ENCODE assay signal across 9 mouse cellular contexts in the genomic region with DNA sequence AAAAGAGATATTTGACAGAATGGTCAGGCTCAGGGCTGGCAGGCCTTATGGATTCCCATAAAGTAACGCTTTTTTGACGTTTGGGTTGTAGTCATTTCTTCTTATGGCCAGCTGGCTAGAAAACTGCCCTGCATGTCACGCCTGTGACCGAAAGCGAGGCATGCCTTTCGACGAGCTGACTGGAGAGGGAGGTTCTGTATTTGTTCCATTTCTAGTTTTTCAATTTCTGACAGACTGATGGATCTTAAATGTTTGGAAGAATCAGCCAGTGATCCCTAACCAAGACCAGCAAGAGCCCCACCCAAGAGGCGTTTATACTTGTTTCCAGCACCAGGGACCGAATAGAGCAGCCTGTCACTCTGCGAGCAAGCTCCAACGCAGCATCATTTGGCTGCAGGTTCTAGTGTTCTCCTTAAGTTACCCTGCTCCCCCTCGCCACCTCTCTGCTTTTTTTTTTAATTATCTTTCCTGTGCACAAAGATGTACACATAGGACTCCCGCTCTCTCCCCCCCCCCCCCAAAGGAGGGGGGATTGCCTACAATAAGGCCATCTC.
DNase-seq lines count a peak whose midpoint lies in the region; ATAC-seq and TF ChIP-seq lines count a peak whose summit lies in the region.
"Had no signal": no experiment of that assay in that cellular context is flagged by ENCODE, and none has a peak within 500 bp of the region (broad histone marks: within the 10 kb centered on the region; RNA-seq: fewer than 3 reads in every experiment).

No protein-coding gene starts in this region.

- peaks cover 5% of the 10 kb centered on the region; the same call in 1 of the 2 replicates for H3K4me1 ChIP-seq in embryonic facial prominence, embryonic 14.5 days (ENCODE audit: control insufficient read depth, insufficient read depth, low read length)
- peaks cover 16% of the 10 kb centered on the region for H3K4me1 ChIP-seq in hindbrain, embryonic 10.5 days (replicated peaks)
- peaks cover 13% of the 10 kb centered on the region; the same call in 1 of the 2 replicates for H3K4me1 ChIP-seq in neural tube, embryonic 13.5 days (replicated peaks)

- H3K27me3 ChIP-seq in embryonic facial prominence, embryonic 14.5 days (replicated peaks; ENCODE audit: control insufficient read depth, insufficient read depth, low read length), result no peaks in the 10 kb centered on the region
- no peaks in the 10 kb centered on the region for H3K27me3 ChIP-seq in hindbrain, embryonic 10.5 days (ENCODE audit: insufficient read depth, poor library complexity, severe bottlenecking)
- no peaks in the 10 kb centered on the region for H3K27me3 ChIP-seq in neural tube, embryonic 13.5 days

- 37% methylated on average over 13 of the region's 13 CpGs for WGBS in embryonic facial prominence, embryonic 14.5 days
- WGBS in hindbrain, embryonic 10.5 days, result 40% methylated on average over 13 of the region's 13 CpGs
- WGBS in neural tube, embryonic 13.5 days, result 42% methylated on average over 13 of the region's 13 CpGs

- H3K27ac ChIP-seq in layer of hippocampus, adult 2 months, result no peak overlapping the region
- no peak overlapping the region for H3K27ac ChIP-seq in embryonic facial prominence, embryonic 14.5 days (replicated peaks; ENCODE audit: low read depth, low read length)
- H3K27ac ChIP-seq in hindbrain, embryonic 10.5 days, result peak overlapping the region; percentile 41
- peak overlapping the region; percentile 19; the same call in 1 of the 2 replicates for H3K27ac ChIP-seq in neural tube, embryonic 13.5 days (replicated peaks)

- no peak overlapping the region for H3K9ac ChIP-seq in embryonic facial prominence, embryonic 14.5 days (ENCODE audit: low read depth, low read length)
- peak overlapping the region; percentile 27; the same call in 1 of the 2 replicates for H3K9ac ChIP-seq in neural tube, embryonic 13.5 days

- peak overlapping the region; percentile 50 for H3K4me2 ChIP-seq in embryonic facial prominence, embryonic 14.5 days (ENCODE audit: low read depth, low read length)
- H3K4me2 ChIP-seq in neural tube, embryonic 13.5 days, result peak overlapping the region; percentile 51

- intact Hi-C loops in gastrocnemius, postnatal 14 days (cut with DNase I; ENCODE audit: low total_unique reads), result no loop called here

- no peaks in the 10 kb centered on the region for H3K9me3 ChIP-seq in embryonic facial prominence, embryonic 14.5 days (ENCODE audit: control insufficient read depth, low read length)
- no peaks in the 10 kb centered on the region for H3K9me3 ChIP-seq in hindbrain, embryonic 10.5 days
- no peaks in the 10 kb centered on the region for H3K9me3 ChIP-seq in neural tube, embryonic 13.5 days

- no peak for DNase-seq in layer of hippocampus, adult 2 months (ENCODE audit: low spot score in 2 of 2)
- no peak for DNase-seq in layer of hippocampus, adult 18-20 months (ENCODE audit: low spot score in 2 of 2)
- DNase-seq in embryonic facial prominence, embryonic 14.5 days (ENCODE audit: low spot score), result peak; percentile 9
- DNase-seq in hindbrain, embryonic 10.5 days (ENCODE audit: low spot score), result no peak
- no peak for DNase-seq in gastrocnemius, postnatal 14 days
- DNase-seq in gastrocnemius, postnatal 4 days (ENCODE audit: low spot score in 2 of 2), result no peak
- DNase-seq: lung, postnatal 10 days; thymus, postnatal 36 days had no signal

- TF ChIP-seq CTCF in layer of hippocampus, adult 2 months (conservative IDR thresholded peaks at IDR 0.05), result no peak

- H3K36me3 ChIP-seq in embryonic facial prominence, embryonic 14.5 days (ENCODE audit: control insufficient read depth, insufficient read depth, low read length), result no peaks in the 10 kb centered on the region
- H3K36me3 ChIP-seq in hindbrain, embryonic 10.5 days, result no peaks in the 10 kb centered on the region
- no peaks in the 10 kb centered on the region for H3K36me3 ChIP-seq in neural tube, embryonic 13.5 days

- H3K4me3 ChIP-seq in layer of hippocampus, adult 2 months, result peak overlapping the region; percentile 35
- H3K4me3 ChIP-seq in embryonic facial prominence, embryonic 14.5 days (ENCODE audit: low read depth, low read length), result peak overlapping the region; percentile 27
- peak overlapping the region; percentile 41 for H3K4me3 ChIP-seq in hindbrain, embryonic 10.5 days
- peak overlapping the region; percentile 17 for H3K4me3 ChIP-seq in neural tube, embryonic 13.5 days

- no peak for ATAC-seq in embryonic facial prominence, embryonic 14.5 days (ENCODE audit: low read depth)
- ATAC-seq in neural tube, embryonic 13.5 days (ENCODE audit: low read depth), result no peak; the same call in 1 of the 2 replicates

Comparison
In these comparisons a context has a peak if more than half of its experiments do, and no peak if none do; other contexts are left out.
1. H3K27ac ChIP-seq: peak in hindbrain, embryonic 10.5 days (single experiment) and neural tube, embryonic 13.5 days (single experiment); none in layer of hippocampus, adult 2 months (single experiment) and embryonic facial prominence, embryonic 14.5 days (single experiment).
2. Peak in every context shown above with its lines, with median percentiles within 50 percentile points of each other: H3K4me3 ChIP-seq.